ENCODE assay signal across 20 mouse cellular contexts in genomic region chr13:70199087-70199486, GRCm38 (mm10).
DNase-seq lines count a peak whose midpoint lies in the region; ATAC-seq lines count a peak whose summit lies in the region.
"Had no signal": no experiment of that assay in that cellular context is flagged by ENCODE, and none has a peak within 500 bp of the region (broad histone marks: within the 10 kb centered on the region; RNA-seq: fewer than 3 reads in every experiment).

No protein-coding gene starts in this region.

- DNase-seq in forebrain, embryonic 14.5 days (ENCODE audit: low spot score), result peak; percentile 71
- DNase-seq in forebrain, embryonic 11.5 days (ENCODE audit: low spot score), result no peak
- no peak for DNase-seq in lung, postnatal 25 days (ENCODE audit: low spot score)
- peak; percentile 7 for DNase-seq in MEL-GATA-1-ER (ENCODE audit: extremely low read depth, low read depth)
- DNase-seq in right cerebral cortex, postnatal 14 days, result no peak
- DNase-seq in right cerebral cortex, postnatal 36 days (ENCODE audit: low spot score in 2 of 2), result no peak
- DNase-seq: adrenal gland, postnatal 14 days; embryo, embryonic 11 days; gastrocnemius, postnatal 25 days; kidney, adult 2 months; kidney, postnatal 25 days; liver, postnatal 0 days; right cerebral cortex, postnatal 4 days; thymus, postnatal 25 days had no signal

- no peaks in the 10 kb centered on the region for H3K36me3 ChIP-seq in forebrain, embryonic 14.5 days (ENCODE audit: control insufficient read depth, insufficient read depth, low read length)
- no peaks in the 10 kb centered on the region for H3K36me3 ChIP-seq in forebrain, embryonic 11.5 days (ENCODE audit: control insufficient read depth, insufficient read depth, low read length)
- H3K36me3 ChIP-seq in lung, embryonic 15.5 days, result no peaks in the 10 kb centered on the region
- H3K36me3 ChIP-seq in hindbrain, embryonic 16.5 days (ENCODE audit: control insufficient read depth, insufficient read depth, low read length), result no peaks in the 10 kb centered on the region
- H3K36me3 ChIP-seq: embryonic facial prominence, embryonic 15.5 days; limb, embryonic 15.5 days had no signal

- H3K27me3 ChIP-seq in forebrain, embryonic 14.5 days (replicated peaks; ENCODE audit: control insufficient read depth, insufficient read depth, low read length), result no peaks in the 10 kb centered on the region
- no peaks in the 10 kb centered on the region for H3K27me3 ChIP-seq in forebrain, embryonic 11.5 days (ENCODE audit: control insufficient read depth, insufficient read depth, low read length)
- no peaks in the 10 kb centered on the region for H3K27me3 ChIP-seq in lung, embryonic 15.5 days
- no peaks in the 10 kb centered on the region for H3K27me3 ChIP-seq in hindbrain, embryonic 16.5 days (replicated peaks; ENCODE audit: control insufficient read depth, insufficient read depth, low read length)
- H3K27me3 ChIP-seq: embryonic facial prominence, embryonic 15.5 days; limb, embryonic 15.5 days; Patski had no signal

- peaks cover 3% of the 10 kb centered on the region; the same call in 1 of the 2 replicates for H3K4me1 ChIP-seq in forebrain, embryonic 14.5 days (ENCODE audit: control insufficient read depth, insufficient read depth, low read length)
- H3K4me1 ChIP-seq in forebrain, embryonic 11.5 days (replicated peaks; ENCODE audit: control insufficient read depth, insufficient read depth, low read length), result no peaks in the 10 kb centered on the region
- H3K4me1 ChIP-seq in lung, embryonic 15.5 days, result 0 out of 2 replicates have a peak, but pooled peaks cover 3% of the 10 kb centered on the region
- no peaks in the 10 kb centered on the region for H3K4me1 ChIP-seq in hindbrain, embryonic 16.5 days (ENCODE audit: control insufficient read depth, insufficient read depth, low read depth, low read length)
- H3K4me1 ChIP-seq: embryonic facial prominence, embryonic 15.5 days; limb, embryonic 15.5 days had no signal

- ATAC-seq in forebrain, embryonic 14.5 days, result peak; percentile 57; the same call in 1 of the 2 replicates
- no peak for ATAC-seq in forebrain, embryonic 11.5 days (replicated peaks; ENCODE audit: low FRiP score)
- peak; percentile 94 for ATAC-seq in lung, embryonic 15.5 days (ENCODE audit: borderline replicate concordance, extremely low read depth, low FRiP score, low TSS enrichment)
- ATAC-seq in hindbrain, embryonic 16.5 days, result peak; percentile 74
- ATAC-seq: activated CD4-positive, CD25-positive, alpha-beta regulatory T cell, adult 4 months; liver, postnatal 0 days; Patski had no signal

- no peak overlapping the region for H3K27ac ChIP-seq in forebrain, embryonic 14.5 days (ENCODE audit: low read depth, low read length)
- H3K27ac ChIP-seq in forebrain, embryonic 11.5 days (ENCODE audit: low read depth, low read length), result no peak overlapping the region
- peak overlapping the region; percentile 6; the same call in 1 of the 2 replicates for H3K27ac ChIP-seq in lung, embryonic 15.5 days
- H3K27ac ChIP-seq in hindbrain, embryonic 16.5 days (ENCODE audit: low read depth, low read length), result no peak overlapping the region
- H3K27ac ChIP-seq: embryonic facial prominence, embryonic 15.5 days; limb, embryonic 15.5 days had no signal

- H3K9ac ChIP-seq in forebrain, embryonic 14.5 days (ENCODE audit: low read length), result no peak overlapping the region
- H3K9ac ChIP-seq in forebrain, embryonic 11.5 days (ENCODE audit: low read length), result no peak overlapping the region
- H3K9ac ChIP-seq in lung, embryonic 15.5 days, result no peak overlapping the region
- H3K9ac ChIP-seq in hindbrain, embryonic 16.5 days (ENCODE audit: low read depth, low read length), result no peak overlapping the region
- H3K9ac ChIP-seq: embryonic facial prominence, embryonic 15.5 days; limb, embryonic 15.5 days; liver, postnatal 0 days had no signal

- H3K9me3 ChIP-seq in forebrain, embryonic 14.5 days (replicated peaks; ENCODE audit: control insufficient read depth, low read length), result no peaks in the 10 kb centered on the region
- H3K9me3 ChIP-seq in forebrain, embryonic 11.5 days (ENCODE audit: control insufficient read depth, low read length), result no peaks in the 10 kb centered on the region
- no peaks in the 10 kb centered on the region for H3K9me3 ChIP-seq in lung, embryonic 15.5 days
- no peaks in the 10 kb centered on the region for H3K9me3 ChIP-seq in hindbrain, embryonic 16.5 days (ENCODE audit: control insufficient read depth, low read length)
- H3K9me3 ChIP-seq: embryonic facial prominence, embryonic 15.5 days; limb, embryonic 15.5 days had no signal

- H3K4me2 ChIP-seq in forebrain, embryonic 14.5 days (ENCODE audit: low read length), result no peak overlapping the region
- no peak overlapping the region for H3K4me2 ChIP-seq in forebrain, embryonic 11.5 days (ENCODE audit: low read depth, low read length, severe bottlenecking)
- no peak overlapping the region for H3K4me2 ChIP-seq in lung, embryonic 15.5 days
- no peak overlapping the region for H3K4me2 ChIP-seq in hindbrain, embryonic 16.5 days (ENCODE audit: low read length)
- H3K4me2 ChIP-seq: embryonic facial prominence, embryonic 15.5 days; limb, embryonic 15.5 days had no signal

- H3K4me3 ChIP-seq in forebrain, embryonic 14.5 days (ENCODE audit: low read depth, low read length), result no peak overlapping the region
- no peak overlapping the region for H3K4me3 ChIP-seq in forebrain, embryonic 11.5 days (ENCODE audit: low read depth, low read length)
- no peak overlapping the region for H3K4me3 ChIP-seq in lung, embryonic 15.5 days
- H3K4me3 ChIP-seq in hindbrain, embryonic 16.5 days (ENCODE audit: low read length), result no peak overlapping the region
- H3K4me3 ChIP-seq: embryonic facial prominence, embryonic 15.5 days; limb, embryonic 15.5 days had no signal

- WGBS in forebrain, embryonic 14.5 days, result 75% methylated on average over 1 of the region's 1 CpGs
- 79% methylated on average over 1 of the region's 1 CpGs for WGBS in forebrain, embryonic 11.5 days
- 29% methylated on average over 1 of the region's 1 CpGs for WGBS in lung, embryonic 15.5 days
- 44% methylated on average over 1 of the region's 1 CpGs for WGBS in hindbrain, embryonic 16.5 days

Comparison
In these comparisons a context has a peak if more than half of its experiments do, and no peak if none do; other contexts are left out.
1. DNase-seq: peak in forebrain, embryonic 14.5 days (single experiment) and MEL-GATA-1-ER (single experiment); none in forebrain, embryonic 11.5 days (single experiment), lung, postnatal 25 days (single experiment), right cerebral cortex, postnatal 14 days (single experiment) and right cerebral cortex, postnatal 36 days (0 of 2).